Mouse (Mus musculus): Measurements from ENCODE around the gene Cdkn2d.
"Not testable (repeated sequence)": the region's sequence is repeated elsewhere in the genome, so short reads cannot be mapped to it uniquely, and the experiment has no call there.

Cdkn2d gene

GRCm38 (mm10) chr9:21275013-21275710, 16.0 kb downstream of the Cdkn2d start:
- DNase-seq (ENCODE audit: low spot score): no peak

- no peak for DNase-seq (ENCODE audit: low spot score)
These were observed 16.9 kb downstream of the Cdkn2d start for GRCm38 (mm10) chr9:21274336-21274735.

- no peak for DNase-seq (ENCODE audit: low spot score)
These were observed 17.5 kb downstream of the Cdkn2d start for GRCm38 (mm10) chr9:21273520-21274228.

GRCm38 (mm10) chr9:21273094-21273493, 18.1 kb downstream of the Cdkn2d start:
- no peak for DNase-seq (ENCODE audit: low spot score)

GRCm38 (mm10) chr9:21272391-21272790, 18.8 kb downstream of the Cdkn2d start:
- DNase-seq (ENCODE audit: low spot score): no peak

GRCm38 (mm10) chr9:21269590-21269989, 21.6 kb downstream of the Cdkn2d start:
- DNase-seq (ENCODE audit: low spot score): not testable (repeated sequence)

GRCm38 (mm10) chr9:21268305-21268704, 22.9 kb downstream of the Cdkn2d start:
- DNase-seq (ENCODE audit: low spot score): no peak

GRCm38 (mm10) chr9:21266889-21267288, 24.3 kb downstream of the Cdkn2d start:
- no peak for DNase-seq (ENCODE audit: low spot score)

- no peak for DNase-seq (ENCODE audit: low spot score)
These were observed 25.6 kb downstream of the Cdkn2d start for GRCm38 (mm10) chr9:21265611-21266010.

GRCm38 (mm10) chr9:21265000-21265561, 26.1 kb downstream of the Cdkn2d start, which contains the start of gene Atg4d:
TSS of gene Atg4d (plus strand) at chr9:21265293.
- peak; percentile 88 for DNase-seq (ENCODE audit: low spot score)

GRCm38 (mm10) chr9:21264272-21264999, 26.8 kb downstream of the Cdkn2d start:
- DNase-seq (ENCODE audit: low spot score): no peak

- no peak for DNase-seq (ENCODE audit: low spot score)
These were observed 29.4 kb downstream of the Cdkn2d start for GRCm38 (mm10) chr9:21261831-21262230.

GRCm38 (mm10) chr9:21260491-21261040, 30.6 kb downstream of the Cdkn2d start:
- DNase-seq (ENCODE audit: low spot score): peak; percentile 65

- DNase-seq (ENCODE audit: low spot score): not testable (repeated sequence)
These were observed 34.9 kb downstream of the Cdkn2d start for GRCm38 (mm10) chr9:21256349-21256748.

- DNase-seq (ENCODE audit: low spot score): no peak
These were observed 36.5 kb downstream of the Cdkn2d start for GRCm38 (mm10) chr9:21254690-21255089.

- no peak for DNase-seq (ENCODE audit: low spot score)
These were observed 40.0 kb downstream of the Cdkn2d start for GRCm38 (mm10) chr9:21251116-21251735.

GRCm38 (mm10) chr9:21250509-21250908, 40.7 kb downstream of the Cdkn2d start:
- DNase-seq (ENCODE audit: low spot score): no peak

- no peak for DNase-seq (ENCODE audit: low spot score)
These were observed 41.3 kb downstream of the Cdkn2d start for GRCm38 (mm10) chr9:21249629-21250508.

GRCm38 (mm10) chr9:21248326-21248725, 42.9 kb downstream of the Cdkn2d start, which contains the start of gene S1pr5:
TSS of gene S1pr5 (minus strand) at chr9:21248443.
- DNase-seq (ENCODE audit: low spot score): no peak

- no peak for DNase-seq (ENCODE audit: low spot score)
These were observed 44.9 kb downstream of the Cdkn2d start for GRCm38 (mm10) chr9:21246342-21246741.

GRCm38 (mm10) chr9:21245113-21245487, 46.1 kb downstream of the Cdkn2d start:
- no peak for DNase-seq (ENCODE audit: low spot score)

All from T-cell, adult 2 months (primary cell).